Mouse (Mus musculus) lung, adult 2 months (tissue): ENCODE data around the gene Tubb4a. TPM values are rescaled to one million over a fixed set of nuclear protein-coding genes. Genes with fewer than 3 reads are reported as not detected.

Experiments used
- DNase-seq: peaks from one replicate; pipeline ENCODE4 v3.0.0; 2022
- H3K4me1 ChIP-seq: fragments of 200-500 bp; 2 replicates; pipeline ENCODE4 v1.6.1; 2011; ENCODE audit warnings: low read length; ENCODE audit not compliant: control insufficient read depth, insufficient read depth
- H3K4me3 ChIP-seq: fragments of 200-500 bp; replicated peaks from 2 replicates; pipeline ENCODE3; 2011; ENCODE audit warnings: low read depth, mild to moderate bottlenecking, control low read depth, low read length; ENCODE audit errors: extremely low read depth
- CTCF ChIP-seq: fragments of 200-500 bp; IDR thresholded peaks from 2 replicates; pipeline ENCODE4 v1.5.1; 2011; ENCODE audit warnings: mild to moderate bottlenecking, low read length, control low read depth; ENCODE audit not compliant: insufficient read depth
- POLR2A ChIP-seq: fragments of 200-500 bp; IDR thresholded peaks from 2 replicates; pipeline ENCODE4 v1.6.1; 2011; ENCODE audit warnings: low read depth, mild to moderate bottlenecking, control low read depth, low read length, borderline replicate concordance; ENCODE audit errors: extremely low read depth
- WGBS: fragments of 180-500 bp; shearing (Covaris S2); methylation state at CpG from one replicate; pipeline ENCODE4 v1.1.7; 2018; 5-methylcytosine and 5-hydroxymethylcytosine counted together
- polyA plus RNA-seq: library from polyadenylated mRNA; depleted of rRNA; stranded (reverse); fragments of >200 nt; gene quantifications from 2 replicates; pipeline ENCODE4 v1.2.3, GENCODE M21; 2012

The Tubb4a gene
- polyA plus RNA-seq, 1 experiment, result 37.7 TPM

- no peak overlapping the region for H3K4me3 ChIP-seq
- 92% methylated on average over 31 of the region's 31 CpGs for WGBS
- TF ChIP-seq POLR2A (no peak), CTCF (no peak)
- DNase-seq, result no peak
- H3K4me1 ChIP-seq, result no peaks in the 10 kb centered on the region
Observed at GRCm38 (mm10) chr17:57081234-57081842, 6.2 kb downstream of the Tubb4a start.

- TF ChIP-seq POLR2A, result no peak
- no peak for TF ChIP-seq CTCF
- no peak for DNase-seq
- 60% methylated on average over 3 of the region's 3 CpGs for WGBS
- H3K4me3 ChIP-seq, result no peak overlapping the region
- no peaks in the 10 kb centered on the region for H3K4me1 ChIP-seq
Observed at GRCm38 (mm10) chr17:57079919-57080318, 7.7 kb downstream of the Tubb4a start.

GRCm38 (mm10) chr17:57078336-57078735 lies 9.2 kb downstream of the Tubb4a start, which contains the start of gene Dennd1c:
Gene Dennd1c, minus strand, starts transcription at chr17:57078514.
- H3K4me3 ChIP-seq, result peak within 1 kb of the TSS; percentile 50
- TF ChIP-seq POLR2A, result peak; percentile 42; the same call in 1 of the 2 replicates
- TF ChIP-seq CTCF, result no peak
- DNase-seq, result no peak
- H3K4me1 ChIP-seq, result no peaks in the 10 kb centered on the region
- 25% methylated on average over 6 of the region's 6 CpGs for WGBS

GRCm38 (mm10) chr17:57076916-57077315 lies 10.7 kb downstream of the Tubb4a start:
- no peak for TF ChIP-seq CTCF
- no peak for TF ChIP-seq POLR2A
- Histone ChIP-seq H3K4me1 (no peaks in the 10 kb centered on the region), H3K4me3 (no peak overlapping the region)
- DNase-seq, result no peak
- WGBS, result 50% methylated on average over 3 of the region's 3 CpGs

GRCm38 (mm10) chr17:57070699-57071098 lies 16.9 kb downstream of the Tubb4a start:
- Histone ChIP-seq H3K4me1 (no peaks in the 10 kb centered on the region), H3K4me3 (no peak overlapping the region)
- peak; percentile 33 for DNase-seq
- WGBS, result 18% methylated on average over 11 of the region's 11 CpGs
- TF ChIP-seq POLR2A (no peak), CTCF (no peak)

- 21% methylated on average over 9 of the region's 9 CpGs for WGBS
- Histone ChIP-seq H3K4me3 (no peak overlapping the region), H3K4me1 (no peaks in the 10 kb centered on the region)
- no peak for TF ChIP-seq CTCF
- TF ChIP-seq POLR2A, result no peak
- no peak for DNase-seq
Observed at GRCm38 (mm10) chr17:57070272-57070671, 17.3 kb downstream of the Tubb4a start.

GRCm38 (mm10) chr17:57066908-57067307 lies 20.7 kb downstream of the Tubb4a start:
- no peaks in the 10 kb centered on the region for H3K4me1 ChIP-seq

GRCm38 (mm10) chr17:57063031-57063430 lies 24.6 kb downstream of the Tubb4a start:
- peak; percentile 45 for DNase-seq
- peak overlapping the region; percentile 30 for H3K4me3 ChIP-seq
- no peak for TF ChIP-seq POLR2A
- no peak for TF ChIP-seq CTCF
- whole genome bisulfite sequencing, result 21% methylated on average over 8 of the region's 8 CpGs
- H3K4me1 ChIP-seq, result peaks cover 4% of the 10 kb centered on the region

More at GRCm38 (mm10) chr17:57066908-57067307, 20.7 kb downstream of the Tubb4a start:
- no peak overlapping the region for H3K4me3 ChIP-seq
- DNase-seq, result no peak
- 53% methylated on average over 5 of the region's 5 CpGs for WGBS
- TF ChIP-seq CTCF (no peak), POLR2A (no peak)

GRCm38 (mm10) chr17:57062548-57062947 lies 25.0 kb downstream of the Tubb4a start:
- WGBS, result 3% methylated on average over 22 of the region's 22 CpGs
- H3K4me3 ChIP-seq, result peak overlapping the region; percentile 73
- H3K4me1 ChIP-seq, result peaks cover 4% of the 10 kb centered on the region
- DNase-seq, result no peak
- TF ChIP-seq CTCF (no peak), POLR2A (no peak)

- peak; percentile 75 for DNase-seq
- H3K4me3 ChIP-seq, result peak overlapping the region; percentile 73
- 1% methylated on average over 39 of the region's 39 CpGs for WGBS
- TF ChIP-seq POLR2A, result peak; percentile 55; the same call in 1 of the 2 replicates
- TF ChIP-seq CTCF, result no peak
- peaks cover 4% of the 10 kb centered on the region for H3K4me1 ChIP-seq
Observed at GRCm38 (mm10) chr17:57062011-57062521, 25.5 kb downstream of the Tubb4a start.

- 35% methylated on average over 10 of the region's 10 CpGs for WGBS
- Histone ChIP-seq H3K4me3 (no peak overlapping the region), H3K4me1 (peaks cover 4% of the 10 kb centered on the region)
- DNase-seq, result peak; percentile 26
- TF ChIP-seq CTCF, result no peak
- TF ChIP-seq POLR2A, result no peak
Observed at GRCm38 (mm10) chr17:57061069-57061468, 26.5 kb downstream of the Tubb4a start.
